Mouse (Mus musculus) heart, postnatal 36 days (tissue): ENCODE results near the gene Pign. TPM values are rescaled to one million over a fixed set of nuclear protein-coding genes. Genes with fewer than 3 reads are reported as not detected.

Experiments used
- DNase-seq, 2 experiments: peaks; one replicate each; pipeline ENCODE4 v3.0.0; 2021 to 2022
- intact Hi-C: fragments of 180-260 bp; cut with DNase I; formaldehyde crosslinking; loops from one replicate; pipeline ENCODE4 v1.15.1; 2025
- microRNA-seq, 2 experiments: library from miRNA; unstranded; fragments of <30 nt; microRNA quantifications; one replicate each; pipeline ENCODE4 v1.2.0; 2021; ENCODE audit warnings: borderline number of aligned reads in 2 of 2
- total RNA-seq, 2 experiments: library from RNA; stranded (reverse); gene quantifications; 2 replicates each; pipeline ENCODE4 v1.2.3; 2021

Pign gene
- total RNA-seq, 2 experiments from 2014 or later, result 11.9 to 14.2 TPM

DNA sequence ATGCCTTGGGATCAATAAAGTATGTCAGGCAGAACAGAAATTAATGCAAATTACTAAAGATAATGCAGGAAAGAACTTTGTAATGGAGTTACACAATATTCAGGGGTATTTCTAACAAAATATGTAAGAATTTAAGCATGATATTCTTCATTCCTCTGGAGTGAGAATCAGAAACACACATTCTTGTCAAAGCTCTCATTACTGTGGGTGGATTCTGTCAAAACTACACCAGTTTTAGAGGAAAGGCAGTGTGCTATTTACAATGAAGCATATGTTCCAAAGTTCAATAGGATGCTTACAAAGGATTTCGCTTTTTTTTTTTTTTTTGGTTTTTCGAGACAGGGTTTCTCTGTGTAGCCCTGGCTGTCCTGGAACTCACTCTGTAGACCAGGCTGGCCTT is 82.6 kb downstream of the Pign start:
- intact Hi-C loops, result no loop called here
- no peak for DNase-seq

DNA sequence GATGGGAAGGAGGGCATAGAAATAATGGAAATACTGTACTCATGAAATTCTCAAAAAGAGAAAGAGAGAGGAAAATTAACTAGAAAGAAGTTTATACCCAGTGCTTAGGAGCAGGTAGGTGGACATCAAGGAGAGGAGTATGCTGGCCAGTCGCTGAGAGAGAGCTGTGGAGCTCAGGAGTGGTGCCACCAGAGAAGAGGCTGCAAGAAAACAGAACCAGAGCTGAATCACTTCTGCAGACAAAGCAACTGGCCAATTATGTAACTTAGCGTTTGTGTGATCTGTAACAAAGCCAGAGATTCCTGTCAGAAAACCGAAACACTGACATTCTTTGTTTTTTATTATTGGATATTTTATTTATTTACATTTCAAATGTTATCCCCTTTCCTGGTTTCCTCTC is 97.4 kb downstream of the Pign start:
- DNase-seq, result no peak
- intact Hi-C loops, result no loop called here

DNA sequence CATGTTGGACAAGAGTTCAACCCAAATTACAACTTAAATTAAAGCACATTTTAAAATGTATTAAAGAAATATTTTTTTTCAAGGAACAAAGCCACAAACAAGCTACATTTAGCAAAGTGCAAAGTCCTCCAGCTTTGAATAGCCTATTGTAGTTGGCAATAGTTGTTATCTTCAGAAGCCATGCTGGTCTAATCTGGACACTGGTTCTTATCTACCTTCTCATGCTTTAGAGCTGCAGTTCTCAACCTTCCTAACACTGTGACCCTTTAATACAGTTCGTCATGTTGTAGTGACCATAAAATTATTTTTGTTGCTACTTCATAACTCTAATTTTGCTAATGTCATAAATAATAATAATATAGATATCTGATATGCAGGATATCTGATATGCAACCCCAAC is 99.2 kb downstream of the Pign start:
- intact Hi-C loops, result no loop called here
- no peak for DNase-seq

DNA sequence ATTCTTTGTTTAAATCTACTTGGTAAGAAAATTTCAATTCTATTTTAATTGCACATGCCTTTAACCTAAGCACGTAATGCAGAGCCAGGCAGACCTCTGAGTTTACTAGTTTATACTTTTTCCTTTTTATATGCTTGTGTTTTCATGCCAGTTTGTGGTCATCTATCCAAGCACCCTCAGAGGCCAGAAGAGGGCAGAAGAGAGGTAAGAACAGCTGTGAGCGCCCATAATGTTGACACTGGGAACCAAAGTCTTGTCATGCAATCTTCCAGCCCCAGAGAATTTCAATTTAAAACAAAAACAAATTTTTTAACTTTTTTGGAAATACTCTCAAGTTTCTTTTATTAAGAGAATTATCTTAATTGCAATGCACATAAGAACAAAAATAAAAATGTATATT is 99.7 kb downstream of the Pign start:
- no peak for DNase-seq
- intact Hi-C loops, result no loop called here

DNA sequence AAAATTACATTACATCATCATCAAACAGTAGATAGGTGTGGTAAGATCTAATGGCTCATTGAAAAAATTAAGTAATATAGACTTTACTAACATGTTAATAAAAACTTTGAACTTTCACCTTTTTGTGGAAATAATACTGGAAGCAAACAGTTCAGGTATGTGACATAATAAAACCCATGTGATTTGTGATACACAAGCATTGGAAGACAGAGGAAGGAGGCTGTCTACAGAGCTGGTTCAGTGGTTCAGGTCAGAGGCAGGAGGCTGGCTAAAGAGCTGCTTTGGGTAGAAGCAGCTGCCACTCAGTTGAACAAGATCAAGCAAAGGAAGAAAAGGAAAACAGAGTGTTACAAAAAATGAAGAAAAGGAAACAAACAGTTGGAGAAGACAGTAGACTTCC is 107.4 kb downstream of the Pign start:
- intact Hi-C loops, result no loop called here
- no peak for DNase-seq

DNA sequence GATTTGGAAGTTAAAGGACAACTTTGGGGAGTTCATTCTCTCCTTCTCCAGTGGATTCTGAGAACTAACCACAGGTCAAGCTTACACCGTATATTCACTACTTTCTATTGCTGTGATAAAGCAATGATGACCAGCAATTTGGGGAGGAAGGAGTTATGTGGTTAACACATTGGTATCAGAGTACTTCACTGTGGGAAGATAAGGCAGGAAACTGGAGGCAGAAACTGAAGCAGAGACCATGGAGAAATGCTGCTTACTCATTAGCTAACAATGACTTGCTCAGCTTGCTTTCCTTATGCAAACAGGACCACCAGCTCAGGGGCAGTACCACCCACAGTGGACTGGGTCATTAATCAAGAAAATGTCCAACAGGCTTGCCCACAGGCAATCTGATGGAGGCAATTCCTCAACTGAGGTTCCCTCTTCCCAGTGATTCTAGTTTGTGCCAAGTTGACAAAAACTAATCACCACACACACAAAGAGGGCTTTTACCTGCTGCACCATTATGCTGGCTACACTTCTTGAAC is 108.2 kb downstream of the Pign start:
- intact Hi-C loops, result no loop called here

DNA sequence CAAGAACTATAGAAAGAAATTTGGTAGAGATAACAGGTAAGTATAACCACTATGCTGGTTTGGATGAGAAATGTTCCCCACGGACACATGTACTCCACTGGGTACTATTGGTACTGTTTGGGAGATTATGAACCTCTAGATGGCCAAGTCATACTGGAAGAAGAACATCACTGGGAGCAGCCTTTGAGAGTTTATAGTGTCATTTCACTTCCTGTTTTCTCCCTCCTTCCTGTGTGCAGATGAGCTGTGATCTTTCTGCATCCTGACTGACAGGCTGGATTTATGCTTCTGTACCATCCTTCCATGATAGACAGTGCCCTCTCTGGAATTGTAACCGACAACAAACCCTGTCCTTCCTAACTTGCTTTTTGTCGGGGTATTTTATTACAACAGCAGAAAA is 110.3 kb downstream of the Pign start:
- intact Hi-C loops, result no loop called here
- DNase-seq, result no peak

More for the DNA sequence above, 108.2 kb downstream of the Pign start:
- no peak for DNase-seq

DNA sequence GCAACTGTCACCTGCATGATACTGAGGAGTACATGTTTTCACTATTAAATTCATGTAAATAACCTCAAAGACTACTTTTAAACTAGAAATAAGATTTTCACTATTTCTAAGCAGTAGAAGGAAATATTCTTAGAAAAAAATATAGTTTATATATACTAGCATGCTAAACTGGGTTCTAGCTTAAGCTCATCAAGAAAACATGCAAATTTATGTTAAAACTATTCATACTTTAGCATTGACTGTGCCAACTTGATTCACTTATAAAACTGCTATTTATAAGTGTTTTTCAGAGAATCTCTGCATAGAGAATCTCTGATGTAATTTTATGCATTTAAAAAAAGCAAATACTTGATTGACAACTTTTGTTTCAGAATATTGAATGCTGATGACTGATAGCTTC is 113.3 kb downstream of the Pign start:
- DNase-seq, result no peak
- intact Hi-C loops, result no loop called here

DNA sequence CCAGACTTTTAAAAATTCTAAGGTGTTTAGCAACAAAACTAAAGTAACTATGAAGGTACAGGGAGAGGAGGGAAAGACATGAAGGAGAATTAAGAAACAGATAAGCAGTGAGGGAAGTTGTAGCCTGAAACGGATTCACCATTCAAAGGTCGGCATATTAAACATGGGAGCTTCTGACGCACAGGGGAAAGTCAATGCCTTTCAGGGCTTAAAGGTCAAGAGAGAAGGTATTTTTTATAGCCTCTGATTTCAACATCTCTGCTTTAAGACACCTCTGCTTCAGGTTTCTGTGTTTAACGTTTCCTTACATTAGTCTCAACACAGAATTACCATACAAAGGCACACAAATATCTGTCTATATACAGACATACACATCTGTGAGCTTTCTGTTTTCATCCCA is 113.8 kb downstream of the Pign start:
- intact Hi-C loops, result no loop called here
- no peak for DNase-seq

DNA sequence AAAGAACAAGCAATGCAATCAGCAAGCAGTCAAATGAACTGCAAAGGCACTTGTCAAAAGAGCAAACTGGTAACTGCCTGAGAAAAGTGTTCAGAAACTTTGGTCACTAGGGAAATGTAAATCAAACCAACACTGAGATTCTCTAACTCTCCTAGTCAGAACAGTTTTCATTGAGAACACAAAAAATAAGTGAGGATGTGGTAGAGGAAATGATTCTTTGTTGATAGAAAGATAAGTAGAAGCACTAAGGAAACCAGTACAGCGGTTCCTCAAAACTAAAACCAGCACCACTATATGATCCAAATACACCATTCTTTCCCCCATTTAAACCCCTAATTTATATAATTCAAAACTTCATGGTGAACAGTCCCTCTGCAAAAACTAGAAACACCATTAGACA is 120.4 kb downstream of the Pign start:
- intact Hi-C loops, result no loop called here
- no peak for DNase-seq

DNA sequence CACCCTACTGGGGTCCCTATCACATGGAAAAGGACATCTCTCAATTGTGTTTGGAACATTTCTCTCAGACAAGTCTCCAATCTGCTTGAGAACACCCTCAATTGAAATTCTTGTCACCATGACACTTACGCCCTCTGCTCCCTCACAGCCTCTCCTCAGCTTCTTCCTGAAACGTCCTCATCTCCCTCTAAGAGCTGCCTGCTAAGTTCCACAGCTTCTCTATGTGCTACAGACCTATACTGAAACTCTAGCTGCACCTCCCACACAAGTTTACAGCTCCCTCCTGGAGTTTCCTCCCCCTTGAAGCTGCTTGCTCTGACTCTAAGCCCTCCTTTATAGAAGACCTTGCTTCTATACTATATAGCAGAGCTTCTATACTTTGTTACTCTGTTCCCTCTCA is 139.7 kb downstream of the Pign start:
- DNase-seq, result no peak
- intact Hi-C loops, result no loop called here

DNA sequence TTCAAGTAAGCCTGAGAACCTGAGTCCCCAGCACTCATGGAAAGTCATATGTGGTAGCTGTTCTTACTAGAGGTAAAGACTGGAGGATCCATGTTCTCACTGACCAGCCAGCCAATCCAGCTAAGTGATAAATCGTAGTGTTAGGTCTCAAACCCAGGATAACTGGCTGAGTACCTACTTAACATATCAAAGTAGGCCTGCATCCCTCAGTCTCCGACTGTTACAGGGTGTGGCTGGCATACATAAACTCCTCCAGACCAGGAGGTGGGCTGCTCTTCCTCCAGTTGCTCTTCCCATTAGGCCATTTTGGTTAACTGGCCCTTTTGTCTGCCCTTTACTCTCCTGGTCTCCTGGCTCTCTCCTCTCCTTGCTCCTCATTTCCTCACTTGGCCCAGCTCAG is 141.2 kb downstream of the Pign start:
- no peak for DNase-seq
- intact Hi-C loops, result no loop called here

DNA sequence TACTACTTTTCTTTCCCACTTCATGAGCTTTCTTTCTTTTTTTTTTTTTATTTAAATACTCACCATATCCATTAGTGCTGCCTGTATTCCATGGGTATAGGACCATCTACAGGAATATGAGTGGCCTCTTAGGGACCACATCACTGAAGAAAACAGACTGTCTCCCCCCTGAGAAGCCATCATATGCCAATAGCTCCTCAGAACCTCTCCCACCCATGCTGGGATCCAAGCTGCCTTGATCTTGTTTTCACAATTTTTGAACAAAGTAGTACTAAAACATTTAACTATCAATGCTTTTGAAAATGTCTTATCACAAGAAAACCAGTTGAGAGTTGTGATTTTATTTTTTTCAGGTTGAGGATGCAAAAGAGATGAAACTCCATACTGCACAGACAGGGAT is 145.4 kb downstream of the Pign start:
- no peak for DNase-seq
- intact Hi-C loops, result no loop called here

DNA sequence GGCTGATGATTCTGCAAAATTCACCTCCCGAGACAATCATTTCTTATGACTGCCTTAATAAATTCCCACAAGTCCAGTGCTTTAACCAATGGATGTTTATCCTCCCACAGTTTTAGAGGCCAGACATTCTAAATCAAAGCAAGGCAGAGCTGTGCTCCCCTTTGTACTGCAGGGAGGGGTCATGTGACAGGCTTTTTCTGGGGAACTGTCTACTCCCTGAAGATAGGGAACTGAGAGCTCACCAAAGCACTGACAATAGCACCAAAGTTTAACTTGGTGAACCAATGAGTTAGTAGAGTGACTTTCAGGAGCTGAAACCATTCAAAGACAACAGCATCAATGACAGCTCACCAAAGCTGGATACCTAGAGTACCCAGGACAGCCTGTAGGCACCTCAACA is 156.4 kb downstream of the Pign start:
- DNase-seq, result no peak
- intact Hi-C loops, result no loop called here

DNA sequence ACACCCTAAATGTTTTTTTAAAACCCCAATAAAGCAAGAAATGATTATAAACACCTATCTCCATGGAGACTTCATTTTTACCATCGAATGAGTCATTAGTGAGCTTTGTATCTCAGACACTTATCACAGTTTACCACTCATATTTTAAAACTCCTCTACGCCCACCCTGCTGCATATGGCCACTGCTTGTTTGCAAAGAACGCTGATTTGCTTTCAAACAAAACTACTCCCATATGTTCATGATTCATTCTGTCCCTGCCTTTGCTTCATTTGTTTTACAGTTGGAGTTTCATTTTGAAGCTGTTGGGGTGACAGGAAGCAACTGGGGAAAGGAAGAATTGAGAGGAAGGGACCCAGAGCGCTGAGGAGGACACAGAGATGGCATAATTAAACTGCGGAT is 170.9 kb downstream of the Pign start:
- intact Hi-C loops, result no loop called here
- no peak for DNase-seq

DNA sequence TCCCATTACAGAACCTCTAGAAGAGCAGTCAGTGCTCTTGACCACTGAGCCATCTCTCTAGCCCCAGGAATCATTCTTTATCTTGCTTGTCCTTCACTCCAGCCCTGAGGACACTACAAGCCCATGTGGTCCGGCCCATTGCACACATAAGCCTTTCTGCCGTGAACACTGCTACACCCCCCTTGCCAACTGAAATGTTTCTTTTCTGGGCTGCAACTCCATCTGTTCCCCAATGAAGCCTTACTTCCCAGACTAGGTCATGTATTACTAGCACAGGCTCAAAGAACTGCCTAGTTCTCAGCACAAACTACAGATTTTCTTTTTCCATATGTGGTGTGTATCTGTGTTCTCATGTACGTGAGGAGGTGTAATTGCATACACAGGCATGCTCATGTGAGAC is 174.0 kb downstream of the Pign start:
- intact Hi-C loops, result no loop called here
- no peak for DNase-seq

DNA sequence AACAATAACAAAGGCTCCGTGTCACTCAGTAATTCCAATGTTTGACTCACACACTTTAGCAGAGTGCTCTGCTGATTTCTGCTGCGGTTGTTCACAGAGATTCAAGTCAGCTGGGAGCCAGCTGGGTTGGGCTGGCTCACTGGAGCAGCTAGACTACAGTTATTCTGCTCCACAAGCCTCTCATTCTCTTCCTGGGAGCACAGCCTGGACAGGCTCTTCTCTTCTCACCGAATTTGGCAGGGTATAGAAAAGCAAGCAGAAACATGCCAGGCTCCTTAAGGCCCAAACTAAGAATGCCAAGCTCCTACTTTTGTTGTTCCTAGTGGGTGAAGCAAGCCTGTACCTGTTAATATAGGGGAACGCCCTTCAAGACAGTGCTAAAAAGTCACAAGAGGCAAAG is 176.4 kb downstream of the Pign start:
- DNase-seq, result no peak
- intact Hi-C loops, result no loop called here

Small RNAs within 50 kb of the gene (microRNA-seq; reads per million reads assigned to microRNA genes)
- 0 reads per million in 2 experiments for gene Gm22426

Other genes with a start within 250 kb of the Pign start
- gene Relch, start 184 bp upstream of the Pign start, total RNA-seq, result 10 to 100 TPM; 21.1 to 24.6 TPM
- 1 to 10 TPM; 1.7 to 1.8 TPM for gene Tnfrsf11a, start 117.0 kb upstream of the Pign start, total RNA-seq